Mouse (Mus musculus) midbrain, embryonic 12.5 days (tissue): ENCODE results near the gene Tmem240. TPM values are rescaled to one million over a fixed set of nuclear protein-coding genes. Genes with fewer than 3 reads are reported as not detected.

ENCODE experiments used
- ATAC-seq: fragments of 200-750 bp; cut with Nextera tagmentation; 2 replicates; pipeline ENCODE4 v1.8.0; 2017; ENCODE audit warnings: low read depth, moderate TSS enrichment, moderate library complexity; ENCODE audit not compliant: low FRiP score
- H3K27ac ChIP-seq: fragments of 300-500 bp; sonication (generic); replicated peaks from 2 replicates; pipeline ENCODE4 v1.5.1; 2016; ENCODE audit warnings: mild to moderate bottlenecking
- H3K27me3 ChIP-seq: fragments of 300-500 bp; sonication (generic); 2 replicates; pipeline ENCODE4 v1.6.1; 2016; ENCODE audit warnings: mild to moderate bottlenecking
- H3K36me3 ChIP-seq: fragments of 300-500 bp; sonication (generic); 2 replicates; pipeline ENCODE4 v1.6.1; 2016
- H3K4me1 ChIP-seq: fragments of 300-500 bp; sonication (generic); 2 replicates; pipeline ENCODE4 v1.6.1; 2016
- H3K4me2 ChIP-seq: fragments of 300-500 bp; sonication (generic); replicated peaks from 2 replicates; pipeline ENCODE4 v1.6.1; 2016; ENCODE audit warnings: mild to moderate bottlenecking, moderate library complexity
- H3K4me3 ChIP-seq: fragments of 300-500 bp; sonication (generic); 2 replicates; pipeline ENCODE4 v1.5.1; 2016; ENCODE audit warnings: mild to moderate bottlenecking
- H3K9ac ChIP-seq: fragments of 300-500 bp; sonication (generic); replicated peaks from 2 replicates; pipeline ENCODE4 v1.6.1; 2016; ENCODE audit warnings: mild to moderate bottlenecking, moderate library complexity
- H3K9me3 ChIP-seq: fragments of 300-500 bp; sonication (generic); 2 replicates; pipeline ENCODE4 v1.6.1; 2016; ENCODE audit warnings: mild to moderate bottlenecking
- WGBS: fragments of 180-500 bp; shearing (Covaris S2); methylation state at CpG from one replicate; pipeline ENCODE4 v1.1.7; 2016; 5-methylcytosine and 5-hydroxymethylcytosine counted together
- polyA plus RNA-seq: library from polyadenylated mRNA; unstranded; fragments of >200 nt; fragmentation: Nextera tagmentation; extraction: Ambion mirVana; gene quantifications from 2 replicates; pipeline ENCODE4 v1.2.1, GENCODE M21; 2016

The Tmem240 gene
- polyA plus RNA-seq, 1 experiment from 2014 or later = 4.7 TPM

- under 1% methylated on average over 68 of the region's 68 CpGs for WGBS
- Histone ChIP-seq H3K27ac (0 out of 2 replicates have a peak within 1 kb of the TSS, but pooled peaks have one; percentile 46), H3K36me3 (peaks cover 18% of the 10 kb centered on the region)
Measured at GRCm38 (mm10) chr4:155760613-155761355, 26.2 kb downstream of the Tmem240 start, which contains the start of gene Atad3a. Gene Atad3a (minus strand): TSS chr4:155761093.

GRCm38 (mm10) chr4:155761356-155762099 lies 26.9 kb downstream of the Tmem240 start:
- peak overlapping the region; percentile 97 for H3K4me2 ChIP-seq
- H3K36me3 ChIP-seq = peaks cover 11% of the 10 kb centered on the region
- peaks cover 19% of the 10 kb centered on the region for H3K4me1 ChIP-seq
- peak overlapping the region; percentile 70 for H3K9ac ChIP-seq
- no peaks in the 10 kb centered on the region for H3K27me3 ChIP-seq
- ATAC-seq = no peak
- peak overlapping the region; percentile 88 for H3K4me3 ChIP-seq
- no peak overlapping the region for H3K27ac ChIP-seq
- no peaks in the 10 kb centered on the region for H3K9me3 ChIP-seq
- WGBS = 3% methylated on average over 28 of the region's 28 CpGs

More at GRCm38 (mm10) chr4:155760613-155761355, 26.2 kb downstream of the Tmem240 start, which contains the start of gene Atad3a:
- Histone ChIP-seq H3K9me3 (no peaks in the 10 kb centered on the region), H3K4me2 (peak within 1 kb of the TSS; percentile 97), H3K9ac (peak within 1 kb of the TSS; percentile 78), H3K27me3 (no peaks in the 10 kb centered on the region), H3K4me3 (peak within 1 kb of the TSS; percentile 88), H3K4me1 (peaks cover 19% of the 10 kb centered on the region)
- ATAC-seq = peak; percentile 95

GRCm38 (mm10) chr4:155762357-155762756 lies 27.8 kb downstream of the Tmem240 start:
- H3K36me3 ChIP-seq = peaks cover 3% of the 10 kb centered on the region; the same call in 1 of the 2 replicates
- ATAC-seq = no peak
- no peak overlapping the region for H3K27ac ChIP-seq
- H3K9me3 ChIP-seq = no peaks in the 10 kb centered on the region
- WGBS = 90% methylated on average over 3 of the region's 3 CpGs
- H3K9ac ChIP-seq = no peak overlapping the region
- 0 out of 2 replicates have a peak overlapping the region, but pooled peaks have one; percentile 9 for H3K4me2 ChIP-seq
- H3K4me1 ChIP-seq = peaks cover 19% of the 10 kb centered on the region
- no peak overlapping the region for H3K4me3 ChIP-seq
- no peaks in the 10 kb centered on the region for H3K27me3 ChIP-seq

GRCm38 (mm10) chr4:155769496-155769879 lies 34.9 kb downstream of the Tmem240 start:
- Histone ChIP-seq H3K4me2 (peak overlapping the region; percentile 81), H3K9ac (peak overlapping the region; percentile 73), H3K27me3 (peaks cover 42% of the 10 kb centered on the region), H3K4me3 (peak overlapping the region; percentile 58), H3K9me3 (no peaks in the 10 kb centered on the region), H3K4me1 (peaks cover 15% of the 10 kb centered on the region), H3K27ac (no peak overlapping the region), H3K36me3 (no peaks in the 10 kb centered on the region)
- ATAC-seq = peak; percentile 1; the same call in 1 of the 2 replicates
- 63% methylated on average over 5 of the region's 5 CpGs for WGBS

- ATAC-seq = peak; percentile 91
- no peaks in the 10 kb centered on the region for H3K36me3 ChIP-seq
- H3K4me2 ChIP-seq = peak overlapping the region; percentile 81
- WGBS = under 1% methylated on average over 39 of the region's 39 CpGs
- peak overlapping the region; percentile 73 for H3K9ac ChIP-seq
- peaks cover 19% of the 10 kb centered on the region for H3K4me1 ChIP-seq
- H3K4me3 ChIP-seq = peak overlapping the region; percentile 58
- peak overlapping the region; percentile 62 for H3K27ac ChIP-seq
- H3K9me3 ChIP-seq = no peaks in the 10 kb centered on the region
- H3K27me3 ChIP-seq = peaks cover 47% of the 10 kb centered on the region
Measured at GRCm38 (mm10) chr4:155769880-155770512, 35.4 kb downstream of the Tmem240 start.

GRCm38 (mm10) chr4:155770626-155771025 lies 36.0 kb downstream of the Tmem240 start:
- no peaks in the 10 kb centered on the region for H3K36me3 ChIP-seq
- H3K27ac ChIP-seq = no peak overlapping the region
- WGBS = 39% methylated on average over 24 of the region's 24 CpGs
- H3K4me3 ChIP-seq = peak overlapping the region; percentile 58
- peak overlapping the region; percentile 81 for H3K4me2 ChIP-seq
- H3K9ac ChIP-seq = peak overlapping the region; percentile 73
- peak; percentile 16; the same call in 1 of the 2 replicates for ATAC-seq
- H3K4me1 ChIP-seq = peaks cover 19% of the 10 kb centered on the region
- H3K27me3 ChIP-seq = peaks cover 53% of the 10 kb centered on the region
- H3K9me3 ChIP-seq = no peaks in the 10 kb centered on the region

- Histone ChIP-seq H3K9ac (no peak overlapping the region), H3K9me3 (no peaks in the 10 kb centered on the region), H3K4me3 (no peak overlapping the region), H3K27me3 (peaks cover 56% of the 10 kb centered on the region), H3K4me1 (peaks cover 19% of the 10 kb centered on the region), H3K27ac (no peak overlapping the region), H3K36me3 (no peaks in the 10 kb centered on the region), H3K4me2 (no peak overlapping the region)
- WGBS = 76% methylated on average over 2 of the region's 2 CpGs
- no peak for ATAC-seq
Measured at GRCm38 (mm10) chr4:155771706-155772105, 37.1 kb downstream of the Tmem240 start.

GRCm38 (mm10) chr4:155772786-155773185 lies 38.2 kb downstream of the Tmem240 start:
- no peaks in the 10 kb centered on the region for H3K36me3 ChIP-seq
- H3K27me3 ChIP-seq = peaks cover 56% of the 10 kb centered on the region
- H3K27ac ChIP-seq = no peak overlapping the region
- peaks cover 19% of the 10 kb centered on the region for H3K4me1 ChIP-seq
- no peak overlapping the region for H3K9ac ChIP-seq
- no peak for ATAC-seq
- no peak overlapping the region for H3K4me2 ChIP-seq
- 88% methylated on average over 13 of the region's 13 CpGs for WGBS
- no peaks in the 10 kb centered on the region for H3K9me3 ChIP-seq
- no peak overlapping the region for H3K4me3 ChIP-seq

GRCm38 (mm10) chr4:155773335-155774078 lies 38.9 kb downstream of the Tmem240 start:
- ATAC-seq = no peak
- Histone ChIP-seq H3K4me3 (peak overlapping the region; percentile 31; the same call in 1 of the 2 replicates), H3K9ac (peak overlapping the region; percentile 41; the same call in 1 of the 2 replicates), H3K4me2 (peak overlapping the region; percentile 50), H3K4me1 (peaks cover 19% of the 10 kb centered on the region), H3K36me3 (no peaks in the 10 kb centered on the region), H3K27ac (no peak overlapping the region), H3K27me3 (peaks cover 56% of the 10 kb centered on the region), H3K9me3 (no peaks in the 10 kb centered on the region)
- WGBS = 33% methylated on average over 5 of the region's 5 CpGs

- H3K36me3 ChIP-seq = no peaks in the 10 kb centered on the region
- H3K4me3 ChIP-seq = peak within 1 kb of the TSS; percentile 31
- H3K9ac ChIP-seq = peak within 1 kb of the TSS; percentile 41; the same call in 1 of the 2 replicates
- H3K27me3 ChIP-seq = peaks cover 56% of the 10 kb centered on the region
- 1% methylated on average over 35 of the region's 35 CpGs for WGBS
- H3K4me1 ChIP-seq = peaks cover 19% of the 10 kb centered on the region
- H3K9me3 ChIP-seq = no peaks in the 10 kb centered on the region
- H3K4me2 ChIP-seq = peak within 1 kb of the TSS; percentile 50
- peak; percentile 45 for ATAC-seq
- peak within 1 kb of the TSS; percentile 17; the same call in 1 of the 2 replicates for H3K27ac ChIP-seq
Measured at GRCm38 (mm10) chr4:155774280-155774754, 39.7 kb downstream of the Tmem240 start, which contains the start of gene Vwa1. Gene Vwa1 (minus strand): TSS chr4:155774698.
